Mouse (Mus musculus) liver, embryonic 11.5 days (tissue): ENCODE data around the gene Tnfrsf25. TPM values are rescaled to one million over a fixed set of nuclear protein-coding genes. Genes with fewer than 3 reads are reported as not detected.

Experiments used
- ATAC-seq: fragments of 200-750 bp; cut with Nextera tagmentation; replicated peaks from 2 replicates; pipeline ENCODE4 v1.8.0; 2017; ENCODE audit warnings: moderate number of reproducible peaks, mild to moderate bottlenecking, moderate TSS enrichment, moderate library complexity; ENCODE audit not compliant: low FRiP score
- DNase-seq: peaks from one replicate; pipeline ENCODE4 v3.0.0-alpha.2; 2017; ENCODE audit warnings: low spot score
- H3K27ac ChIP-seq: fragments of 300-500 bp; sonication (generic); 2 replicates; pipeline ENCODE4 v1.5.1; 2014; ENCODE audit warnings: mild to moderate bottlenecking, low read depth, low read length, control low read depth
- H3K27me3 ChIP-seq: fragments of 300-500 bp; sonication (generic); replicated peaks from 2 replicates; pipeline ENCODE4 v1.6.1; 2014; ENCODE audit warnings: low read length, mixed read lengths; ENCODE audit not compliant: control insufficient read depth, insufficient read depth
- H3K36me3 ChIP-seq: fragments of 300-500 bp; sonication (generic); 2 replicates; pipeline ENCODE4 v1.6.1; 2014; ENCODE audit warnings: mild to moderate bottlenecking, low read length, moderate library complexity, mixed read lengths; ENCODE audit not compliant: control insufficient read depth, insufficient read depth
- H3K4me1 ChIP-seq: fragments of 300-500 bp; sonication (generic); replicated peaks from 2 replicates; pipeline ENCODE4 v1.6.1; 2014; ENCODE audit warnings: low read length, mixed read lengths; ENCODE audit not compliant: control insufficient read depth, insufficient read depth
- H3K4me2 ChIP-seq: fragments of 300-500 bp; sonication (generic); 2 replicates; pipeline ENCODE4 v1.6.1; 2014; ENCODE audit warnings: mild to moderate bottlenecking, control low read depth, moderate library complexity
- H3K4me3 ChIP-seq: fragments of 300-500 bp; sonication (generic); 2 replicates; pipeline ENCODE4 v1.5.1; 2014; ENCODE audit warnings: low read depth, low read length, control low read depth
- H3K9ac ChIP-seq: fragments of 300-500 bp; sonication (generic); 2 replicates; pipeline ENCODE4 v1.6.1; 2014; ENCODE audit warnings: low read depth, low read length, control low read depth
- H3K9me3 ChIP-seq: fragments of 300-500 bp; sonication (generic); 2 replicates; pipeline ENCODE4 v1.6.1; 2016; ENCODE audit warnings: low read length, inconsistent platforms, mixed read lengths; ENCODE audit not compliant: control insufficient read depth
- WGBS: fragments of 180-500 bp; shearing (Covaris S2); extraction: QIAGEN DNeasy Blood & Tissue Kit; methylation state at CpG from one replicate; pipeline ENCODE4 v1.1.7; 2014; 5-methylcytosine and 5-hydroxymethylcytosine counted together
- polyA plus RNA-seq: library from polyadenylated mRNA; unstranded; fragments of >200 nt; fragmentation: Nextera tagmentation; extraction: Ambion mirVana; gene quantifications from 2 replicates; pipeline ENCODE4 v1.2.1, GENCODE M21; 2014

The Tnfrsf25 gene
- polyA plus RNA-seq, 1 experiment from 2014 or later, result 0.90 TPM

- DNase-seq (no peak), ATAC-seq (no peak)
- Histone ChIP-seq H3K27ac (no peak overlapping the region), H3K4me1 (no peaks in the 10 kb centered on the region; the same call in 1 of the 2 replicates), H3K4me3 (no peak overlapping the region), H3K4me2 (no peak overlapping the region), H3K9ac (no peak overlapping the region), H3K9me3 (no peaks in the 10 kb centered on the region), H3K36me3 (no peaks in the 10 kb centered on the region), H3K27me3 (no peaks in the 10 kb centered on the region)
- 83% methylated on average over 9 of the region's 9 CpGs for WGBS
These were observed 41.2 kb upstream of the Tnfrsf25 start for GRCm38 (mm10) chr4:152074548-152074947.

DNA sequence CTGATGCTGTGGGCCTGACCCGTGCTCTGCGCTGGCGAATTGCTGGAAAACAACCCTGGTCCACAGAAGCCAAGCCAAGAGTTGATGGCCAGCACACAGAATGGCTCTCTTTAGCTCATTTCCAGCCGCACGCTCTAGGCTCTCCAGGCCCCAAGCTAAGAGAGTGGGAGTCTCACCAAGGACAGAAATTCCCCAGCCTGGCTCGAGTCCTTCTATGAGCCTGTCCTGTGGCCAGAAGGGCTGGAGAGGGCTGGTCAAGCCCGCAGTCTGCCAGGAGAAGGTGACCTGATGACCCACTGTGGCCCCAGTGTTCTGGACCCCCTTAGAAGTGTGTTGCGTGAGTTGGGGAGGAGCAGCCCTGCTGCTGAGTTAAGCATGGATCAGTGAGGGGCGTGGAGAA, 38.5 kb upstream of the Tnfrsf25 start:
- no peaks in the 10 kb centered on the region for H3K9me3 ChIP-seq
- ATAC-seq, result no peak
- no peak overlapping the region for H3K4me2 ChIP-seq
- no peak overlapping the region for H3K9ac ChIP-seq
- DNase-seq, result no peak
- H3K36me3 ChIP-seq, result no peaks in the 10 kb centered on the region
- WGBS, result 84% methylated on average over 9 of the region's 9 CpGs
- no peak overlapping the region for H3K4me3 ChIP-seq
- H3K27me3 ChIP-seq, result no peaks in the 10 kb centered on the region
- H3K27ac ChIP-seq, result no peak overlapping the region
- H3K4me1 ChIP-seq, result no peaks in the 10 kb centered on the region

DNA sequence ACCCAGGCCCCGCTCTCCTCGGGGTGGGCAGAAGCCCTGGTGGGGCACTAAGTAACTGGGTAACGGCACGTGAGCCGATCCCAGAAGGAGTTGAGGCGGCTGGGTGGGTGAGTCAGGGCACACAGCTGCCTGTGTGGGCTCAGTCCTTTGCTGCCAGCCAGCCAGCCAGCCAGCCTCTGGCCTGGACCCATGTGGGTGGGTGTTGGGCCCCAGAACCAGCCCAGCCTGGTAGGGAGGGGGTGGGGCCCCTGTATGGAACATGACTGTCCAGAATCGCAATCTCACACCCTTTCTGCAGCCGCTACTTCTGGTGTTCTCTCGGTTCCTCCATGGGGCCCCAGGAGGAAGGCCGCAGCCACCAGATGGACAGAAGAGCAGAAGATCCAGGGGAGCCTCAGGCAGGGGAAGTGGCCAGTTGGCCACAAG, 37.6 kb upstream of the Tnfrsf25 start:
- Histone ChIP-seq H3K27me3 (no peaks in the 10 kb centered on the region), H3K4me3 (no peak overlapping the region), H3K9me3 (no peaks in the 10 kb centered on the region), H3K4me2 (no peak overlapping the region), H3K9ac (no peak overlapping the region), H3K4me1 (no peaks in the 10 kb centered on the region), H3K27ac (no peak overlapping the region), H3K36me3 (no peaks in the 10 kb centered on the region)
- WGBS, result 71% methylated on average over 10 of the region's 10 CpGs
- ATAC-seq (no peak), DNase-seq (no peak)

DNA sequence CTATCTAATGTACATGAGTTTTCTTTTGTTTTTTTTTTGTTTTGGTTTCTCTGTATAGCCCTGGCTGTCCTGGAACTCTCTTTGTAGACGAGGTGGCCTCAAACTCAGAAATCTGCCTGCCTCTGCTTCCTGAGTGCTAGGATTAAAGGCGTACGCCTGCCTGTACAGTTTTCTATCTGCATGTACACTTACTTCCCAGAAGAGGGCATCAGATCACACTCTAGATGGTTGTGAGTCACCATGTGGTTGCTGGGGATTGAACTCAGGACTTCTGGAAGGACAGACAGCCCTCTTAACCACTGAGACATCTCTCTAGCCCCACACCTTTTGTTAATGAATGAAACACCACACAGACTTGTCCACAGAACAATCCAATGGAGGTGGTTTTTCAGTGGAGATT, 36.5 kb upstream of the Tnfrsf25 start:
- no peak for ATAC-seq
- no peak overlapping the region for H3K4me2 ChIP-seq
- no peak overlapping the region for H3K4me3 ChIP-seq
- DNase-seq, result no peak
- no peaks in the 10 kb centered on the region for H3K36me3 ChIP-seq
- H3K9me3 ChIP-seq, result no peaks in the 10 kb centered on the region
- H3K27ac ChIP-seq, result no peak overlapping the region
- H3K27me3 ChIP-seq, result no peaks in the 10 kb centered on the region
- H3K9ac ChIP-seq, result no peak overlapping the region
- WGBS, result 95% methylated on average over 3 of the region's 3 CpGs
- no peaks in the 10 kb centered on the region for H3K4me1 ChIP-seq

DNA sequence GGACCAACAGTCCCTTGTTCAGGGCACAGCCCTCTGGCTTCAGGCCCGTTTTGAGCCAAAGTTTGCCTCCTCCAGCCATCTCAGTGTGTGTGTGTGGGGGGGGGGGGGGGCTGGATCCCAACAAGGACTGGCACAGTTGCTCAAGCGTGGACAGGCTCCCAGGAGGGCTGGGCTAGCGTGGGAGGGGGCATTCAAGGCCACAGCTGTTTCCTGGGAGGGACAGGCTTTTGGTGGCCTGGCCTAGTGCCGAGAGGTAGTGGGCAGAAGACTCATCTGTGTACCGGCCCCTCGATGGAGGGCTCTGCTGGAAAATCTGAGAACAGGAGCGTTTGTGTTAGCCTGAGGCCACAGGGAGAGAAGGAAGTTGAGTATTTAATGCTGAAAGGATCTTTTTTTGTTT, 35.8 kb upstream of the Tnfrsf25 start:
- no peak for ATAC-seq
- H3K9me3 ChIP-seq, result no peaks in the 10 kb centered on the region
- H3K36me3 ChIP-seq, result no peaks in the 10 kb centered on the region
- no peak overlapping the region for H3K27ac ChIP-seq
- H3K4me2 ChIP-seq, result no peak overlapping the region
- H3K4me1 ChIP-seq, result no peaks in the 10 kb centered on the region
- no peak overlapping the region for H3K9ac ChIP-seq
- no peak overlapping the region for H3K4me3 ChIP-seq
- no peaks in the 10 kb centered on the region for H3K27me3 ChIP-seq
- DNase-seq, result no peak
- 67% methylated on average over 7 of the region's 7 CpGs for WGBS

DNA sequence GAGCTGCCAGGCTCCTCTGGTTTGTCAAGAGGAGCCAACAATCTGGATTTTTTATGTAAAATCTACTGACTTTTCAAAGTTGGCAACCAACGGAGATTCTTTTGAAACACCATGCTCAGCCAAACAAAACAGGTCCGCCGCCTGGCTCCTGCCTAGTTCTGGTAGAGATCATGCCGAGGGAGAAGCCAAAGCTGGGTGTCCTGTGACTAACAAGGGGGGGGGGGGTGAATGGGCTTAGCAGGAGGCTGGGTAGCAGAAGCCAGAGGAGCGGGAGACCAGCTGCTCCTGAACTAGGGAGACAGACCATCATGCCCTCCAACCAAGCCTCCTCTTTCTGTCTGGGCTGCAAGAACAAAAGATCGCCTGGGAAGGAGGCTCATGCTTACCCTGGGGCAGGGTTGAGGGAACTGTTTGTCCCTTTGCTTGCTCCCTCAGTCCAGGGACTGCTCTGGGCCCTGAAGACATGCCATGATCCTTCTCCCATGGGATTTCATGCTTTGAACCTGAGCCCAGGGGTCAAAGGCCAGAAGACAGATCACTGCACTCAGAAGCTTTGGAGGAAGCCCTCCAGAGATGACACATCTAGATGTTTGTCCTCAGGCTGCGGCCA, 32.0 kb upstream of the Tnfrsf25 start:
- no peaks in the 10 kb centered on the region for H3K27me3 ChIP-seq
- no peaks in the 10 kb centered on the region for H3K9me3 ChIP-seq
- ATAC-seq (no peak), DNase-seq (no peak)
- no peak overlapping the region for H3K4me2 ChIP-seq
- WGBS, result 73% methylated on average over 7 of the region's 7 CpGs
- H3K4me3 ChIP-seq, result no peak overlapping the region
- peaks cover 17% of the 10 kb centered on the region for H3K4me1 ChIP-seq
- no peaks in the 10 kb centered on the region for H3K36me3 ChIP-seq
- H3K27ac ChIP-seq, result no peak overlapping the region
- no peak overlapping the region for H3K9ac ChIP-seq

GRCm38 (mm10) chr4:152084616-152085015, 31.1 kb upstream of the Tnfrsf25 start:
- Histone ChIP-seq H3K4me3 (no peak overlapping the region), H3K4me1 (peaks cover 17% of the 10 kb centered on the region), H3K4me2 (no peak overlapping the region), H3K27me3 (no peaks in the 10 kb centered on the region), H3K9ac (no peak overlapping the region), H3K27ac (no peak overlapping the region), H3K9me3 (no peaks in the 10 kb centered on the region), H3K36me3 (no peaks in the 10 kb centered on the region)
- ATAC-seq (no peak), DNase-seq (no peak)
- 75% methylated on average over 7 of the region's 7 CpGs for WGBS

GRCm38 (mm10) chr4:152086505-152087210, 29.1 kb upstream of the Tnfrsf25 start:
- Histone ChIP-seq H3K4me1 (peaks cover 21% of the 10 kb centered on the region), H3K9ac (peak overlapping the region; percentile 83), H3K9me3 (no peaks in the 10 kb centered on the region), H3K36me3 (no peaks in the 10 kb centered on the region), H3K27ac (no peak overlapping the region; the same call in 1 of the 2 replicates), H3K27me3 (no peaks in the 10 kb centered on the region), H3K4me2 (peak overlapping the region; percentile 92), H3K4me3 (peak overlapping the region; percentile 78)
- peak; percentile 83 for ATAC-seq
- DNase-seq, result peak; percentile 73
- under 1% methylated on average over 78 of the region's 92 CpGs for WGBS
